Mouse (Mus musculus): ENCODE data around the gene Zfp36. TPM values are rescaled to one million over a fixed set of nuclear protein-coding genes. Genes with fewer than 3 reads are reported as not detected.
A peak's percentile ranks its signal among the peaks of the same experiment; 100 is the strongest.
"Not testable (repeated sequence)": the region's sequence is repeated elsewhere in the genome, so short reads cannot be mapped to it uniquely, and the experiment has no call there.

The Zfp36 gene
- polyA plus RNA-seq, 2 experiments, result 12.3 to 16.0 TPM

DNA sequence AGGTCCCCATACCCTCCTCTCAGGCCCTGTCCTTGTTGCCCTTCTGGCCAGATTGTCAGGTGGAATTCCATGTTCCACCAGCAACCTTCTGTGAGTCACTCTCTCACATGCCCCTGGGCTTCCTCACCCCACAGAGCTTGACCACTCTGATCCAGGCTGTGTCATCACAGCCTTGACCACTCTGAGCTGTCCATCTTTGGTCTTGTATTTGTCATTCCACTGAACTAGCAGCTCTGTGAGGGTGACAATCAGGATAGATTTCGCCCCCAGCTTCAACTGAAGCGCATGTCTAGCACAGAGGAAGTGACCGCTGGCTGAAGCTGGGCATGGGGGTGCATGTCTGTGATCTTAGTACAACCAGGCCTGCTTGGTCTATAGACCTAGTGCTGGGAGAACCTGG is 10.3 kb upstream of the Zfp36 start:
- DNase-seq (ENCODE audit: low spot score) (no peak), ATAC-seq (ENCODE audit: low FRiP score, low read depth) (no peak)
- Histone ChIP-seq H3K9ac (ENCODE audit: low read depth, low read length, severe bottlenecking) (no peak overlapping the region), H3K4me2 (replicated peaks; ENCODE audit: low read depth, low read length, severe bottlenecking) (no peak overlapping the region), H3K9me3 (ENCODE audit: control insufficient read depth, low read length) (no peaks in the 10 kb centered on the region), H3K4me3 (replicated peaks; ENCODE audit: low read length) (no peak overlapping the region), H3K4me1 (ENCODE audit: control insufficient read depth, insufficient read depth, low read length) (peaks cover 8% of the 10 kb centered on the region), H3K27ac (replicated peaks; ENCODE audit: low read depth, low read length) (no peak overlapping the region), H3K36me3 (ENCODE audit: control insufficient read depth, insufficient read depth, low read length) (peaks cover 43% of the 10 kb centered on the region), H3K27me3 (ENCODE audit: control insufficient read depth, insufficient read depth, low read length) (no peaks in the 10 kb centered on the region)
- 99% methylated on average over 3 of the region's 3 CpGs for WGBS
- TF ChIP-seq POLR2A (IDR thresholded peaks at IDR 0.05; ENCODE audit: borderline replicate concordance, extremely low read depth, insufficient read depth, insufficient read length), result no peak

- not testable (repeated sequence) for H3K4me2 ChIP-seq (replicated peaks; ENCODE audit: low read depth, low read length, severe bottlenecking); DNase-seq (ENCODE audit: low spot score); H3K4me3 ChIP-seq (replicated peaks; ENCODE audit: low read length); ATAC-seq (ENCODE audit: low FRiP score, low read depth); H3K27ac ChIP-seq (replicated peaks; ENCODE audit: low read depth, low read length); H3K9me3 ChIP-seq (ENCODE audit: control insufficient read depth, low read length); H3K9ac ChIP-seq (ENCODE audit: low read depth, low read length, severe bottlenecking); H3K27me3 ChIP-seq (ENCODE audit: control insufficient read depth, insufficient read depth, low read length)
- Histone ChIP-seq H3K4me1 (ENCODE audit: control insufficient read depth, insufficient read depth, low read length) (peaks cover 16% of the 10 kb centered on the region), H3K36me3 (ENCODE audit: control insufficient read depth, insufficient read depth, low read length) (peaks cover 32% of the 10 kb centered on the region)
- WGBS, result 88% methylated on average over 7 of the region's 7 CpGs
Measured at GRCm38 (mm10) chr7:28387384-28387783, 7.3 kb upstream of the Zfp36 start.

DNA sequence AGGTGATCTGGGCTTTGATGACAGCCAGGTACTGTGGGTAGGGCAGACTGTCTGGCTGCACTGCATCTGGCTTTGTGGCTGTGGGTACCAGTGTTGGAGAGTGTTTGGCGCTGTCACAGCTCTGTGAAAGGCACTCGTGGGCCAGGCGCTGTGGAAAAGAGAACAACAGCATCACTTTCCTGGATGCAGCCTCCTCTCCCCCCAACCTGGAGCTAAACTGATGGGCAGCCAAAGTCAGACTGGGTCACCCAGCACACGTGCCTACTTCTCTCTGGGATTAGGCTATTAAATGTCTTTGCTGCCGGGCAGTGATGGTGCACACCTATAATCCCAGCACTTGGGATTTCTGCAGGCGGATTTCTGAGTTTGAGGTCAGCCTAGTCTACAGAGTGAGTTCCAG is 6.8 kb upstream of the Zfp36 start:
- H3K4me2 ChIP-seq (replicated peaks; ENCODE audit: low read depth, low read length, severe bottlenecking); H3K9me3 ChIP-seq (ENCODE audit: control insufficient read depth, low read length); H3K9ac ChIP-seq (ENCODE audit: low read depth, low read length, severe bottlenecking); H3K27ac ChIP-seq (replicated peaks; ENCODE audit: low read depth, low read length); ATAC-seq (ENCODE audit: low FRiP score, low read depth); H3K27me3 ChIP-seq (ENCODE audit: control insufficient read depth, insufficient read depth, low read length); DNase-seq (ENCODE audit: low spot score); H3K4me3 ChIP-seq (replicated peaks; ENCODE audit: low read length): not testable (repeated sequence)
- Histone ChIP-seq H3K4me1 (ENCODE audit: control insufficient read depth, insufficient read depth, low read length) (peaks cover 20% of the 10 kb centered on the region), H3K36me3 (ENCODE audit: control insufficient read depth, insufficient read depth, low read length) (peaks cover 32% of the 10 kb centered on the region)
- WGBS, result 76% methylated on average over 6 of the region's 6 CpGs

DNA sequence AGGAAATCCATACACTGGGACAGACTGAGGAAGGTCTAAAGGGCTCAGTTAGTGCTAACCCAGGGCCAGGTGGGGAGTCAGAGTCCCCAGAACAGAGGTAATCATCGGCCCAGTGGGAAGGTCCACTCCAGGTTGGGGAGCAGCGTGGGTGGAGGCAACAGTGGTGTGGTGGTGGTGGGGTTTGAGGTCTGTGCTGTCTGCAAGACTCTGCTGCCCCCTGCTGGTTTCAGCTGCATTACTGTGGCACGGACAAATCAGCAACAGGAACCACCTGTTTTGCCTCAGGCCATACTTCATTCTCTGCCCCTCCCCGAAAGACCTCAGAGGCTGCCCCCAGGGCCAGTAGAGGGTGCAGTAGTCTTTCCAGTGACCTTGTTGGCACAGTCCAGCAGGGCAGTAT is 6.4 kb upstream of the Zfp36 start:
- Histone ChIP-seq H3K9me3 (ENCODE audit: control insufficient read depth, low read length) (no peaks in the 10 kb centered on the region), H3K9ac (ENCODE audit: low read depth, low read length, severe bottlenecking) (no peak overlapping the region), H3K4me3 (replicated peaks; ENCODE audit: low read length) (no peak overlapping the region), H3K27ac (replicated peaks; ENCODE audit: low read depth, low read length) (no peak overlapping the region), H3K4me2 (replicated peaks; ENCODE audit: low read depth, low read length, severe bottlenecking) (no peak overlapping the region), H3K36me3 (ENCODE audit: control insufficient read depth, insufficient read depth, low read length) (peaks cover 32% of the 10 kb centered on the region), H3K4me1 (ENCODE audit: control insufficient read depth, insufficient read depth, low read length) (peaks cover 20% of the 10 kb centered on the region), H3K27me3 (ENCODE audit: control insufficient read depth, insufficient read depth, low read length) (no peaks in the 10 kb centered on the region)
- ATAC-seq (ENCODE audit: low FRiP score, low read depth), result peak; percentile 67
- WGBS, result 5% methylated on average over 4 of the region's 4 CpGs
- peak; percentile 86 for DNase-seq (ENCODE audit: low spot score)
- TF ChIP-seq POLR2A (IDR thresholded peaks at IDR 0.05; ENCODE audit: borderline replicate concordance, extremely low read depth, insufficient read depth, insufficient read length), result no peak

DNA sequence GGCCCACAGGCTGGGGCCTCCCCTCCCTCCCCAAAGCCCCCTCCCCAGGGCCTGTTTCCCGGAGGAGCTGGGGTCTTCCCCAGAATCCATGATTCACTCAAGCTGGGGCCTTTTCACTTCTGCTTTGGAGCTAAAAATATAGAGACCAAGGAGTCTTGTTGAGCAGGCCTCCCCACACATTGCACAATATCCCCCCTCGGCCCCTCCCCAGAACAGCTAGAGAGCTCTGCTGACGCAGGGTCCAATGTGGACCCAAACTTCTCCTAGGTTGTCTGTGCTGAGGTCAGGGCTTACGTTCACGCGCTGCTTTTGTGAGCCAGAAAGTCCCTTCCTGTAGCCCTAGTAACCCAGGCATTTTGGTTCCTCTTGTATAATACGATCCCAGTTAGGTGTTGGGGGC is 6.0 kb upstream of the Zfp36 start:
- H3K4me1 ChIP-seq (ENCODE audit: control insufficient read depth, insufficient read depth, low read length), result peaks cover 24% of the 10 kb centered on the region
- peaks cover 32% of the 10 kb centered on the region for H3K36me3 ChIP-seq (ENCODE audit: control insufficient read depth, insufficient read depth, low read length)
- no peak overlapping the region for H3K4me2 ChIP-seq (replicated peaks; ENCODE audit: low read depth, low read length, severe bottlenecking)
- no peak overlapping the region for H3K4me3 ChIP-seq (replicated peaks; ENCODE audit: low read length)
- no peak overlapping the region for H3K27ac ChIP-seq (replicated peaks; ENCODE audit: low read depth, low read length)
- H3K9ac ChIP-seq (ENCODE audit: low read depth, low read length, severe bottlenecking), result no peak overlapping the region
- DNase-seq (ENCODE audit: low spot score), result no peak
- ATAC-seq (ENCODE audit: low FRiP score, low read depth), result no peak
- no peak for TF ChIP-seq POLR2A (IDR thresholded peaks at IDR 0.05; ENCODE audit: borderline replicate concordance, extremely low read depth, insufficient read depth, insufficient read length)
- 80% methylated on average over 7 of the region's 7 CpGs for WGBS
- H3K27me3 ChIP-seq (ENCODE audit: control insufficient read depth, insufficient read depth, low read length), result no peaks in the 10 kb centered on the region
- no peaks in the 10 kb centered on the region for H3K9me3 ChIP-seq (ENCODE audit: control insufficient read depth, low read length)

GRCm38 (mm10) chr7:28385196-28385595 is 5.1 kb upstream of the Zfp36 start:
- H3K27ac ChIP-seq (replicated peaks; ENCODE audit: low read depth, low read length), result no peak overlapping the region
- no peak for TF ChIP-seq POLR2A (IDR thresholded peaks at IDR 0.05; ENCODE audit: borderline replicate concordance, extremely low read depth, insufficient read depth, insufficient read length)

More at GRCm38 (mm10) chr7:28385196-28385595, 5.1 kb upstream of the Zfp36 start:
- WGBS, result 93% methylated on average over 9 of the region's 9 CpGs
- Histone ChIP-seq H3K9ac (ENCODE audit: low read depth, low read length, severe bottlenecking) (no peak overlapping the region), H3K4me3 (replicated peaks; ENCODE audit: low read length) (no peak overlapping the region), H3K9me3 (ENCODE audit: control insufficient read depth, low read length) (no peaks in the 10 kb centered on the region), H3K36me3 (ENCODE audit: control insufficient read depth, insufficient read depth, low read length) (peaks cover 25% of the 10 kb centered on the region), H3K4me2 (replicated peaks; ENCODE audit: low read depth, low read length, severe bottlenecking) (no peak overlapping the region), H3K4me1 (ENCODE audit: control insufficient read depth, insufficient read depth, low read length) (peaks cover 33% of the 10 kb centered on the region), H3K27me3 (ENCODE audit: control insufficient read depth, insufficient read depth, low read length) (no peaks in the 10 kb centered on the region)
- ATAC-seq (ENCODE audit: low FRiP score, low read depth), result no peak
- DNase-seq (ENCODE audit: low spot score), result no peak

Data from limb, embryonic 14.5 days (tissue).